Mouse (Mus musculus): ENCODE measurements around the gene Fndc11. TPM values are rescaled to one million over a fixed set of nuclear protein-coding genes. Genes with fewer than 3 reads are reported as not detected.

Gene Fndc11
- total RNA-seq, 2 experiments from 2014 or later: not detected

GRCm38 (mm10) chr2:181266839-181267238 lies 47.0 kb downstream of the Fndc11 start:
- DNase-seq (ENCODE audit: low spot score): no peak

DNA sequence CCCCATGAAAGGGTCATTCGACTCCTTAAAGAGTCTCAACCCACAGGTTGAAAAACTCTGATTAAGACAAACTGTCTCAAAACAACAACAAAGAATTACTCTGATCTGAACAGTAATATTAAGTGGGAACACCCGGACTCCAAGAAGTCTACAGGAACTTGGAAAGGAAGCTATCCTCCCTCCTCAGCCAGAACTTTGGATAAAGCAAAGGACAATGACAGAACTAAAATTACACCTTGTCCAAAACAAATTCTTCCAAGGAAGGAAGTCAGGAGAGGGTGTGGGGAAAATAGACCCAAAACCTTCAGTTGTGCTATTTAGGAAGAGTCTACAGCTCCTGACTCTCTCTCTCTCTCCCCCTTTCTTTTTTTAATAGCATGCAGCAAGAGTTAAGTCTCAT lies 52.3 kb downstream of the Fndc11 start:
- no peak for DNase-seq (ENCODE audit: low spot score)

Other genes with a start within 250 kb of the Fndc11 start
- 1 to 10 TPM; 1.6 to 1.9 TPM for gene Col20a1, start 233.5 kb upstream of the Fndc11 start, total RNA-seq (2021)
- gene Chrna4, start 176.5 kb upstream of the Fndc11 start, total RNA-seq (2021): under 1 TPM in 1 of 2 experiments, not detected in 1; 0.09 TPM
- under 1 TPM in 1 of 2 experiments, not detected in 1; 0.18 TPM for gene Kcnq2, start 84.7 kb upstream of the Fndc11 start, total RNA-seq (2021)
- gene Eef1a2, start 63.0 kb upstream of the Fndc11 start, total RNA-seq (2021): 1,000 to 10,000 TPM; 2,039 to 2,096 TPM
- gene Ppdpf, start 32.8 kb upstream of the Fndc11 start, total RNA-seq (2021): 10 to 100 TPM; 41.7 to 44.5 TPM
- not detected for gene Ptk6, start 17.2 kb upstream of the Fndc11 start, total RNA-seq (2021)
- gene Srms, start 6.8 kb upstream of the Fndc11 start, total RNA-seq (2021): under 1 TPM; 0.19 to 0.21 TPM
- 1 to 10 TPM; 2.6 to 3.1 TPM for gene Helz2, start 22.0 kb downstream of the Fndc11 start, total RNA-seq (2021)
- gene Gmeb2, start 68.0 kb downstream of the Fndc11 start, total RNA-seq (2021): 1 to 10 TPM; 7.2 to 8.7 TPM
- not detected for gene Stmn3, start 94.5 kb downstream of the Fndc11 start, total RNA-seq (2021)
- gene Rtel1, start 99.7 kb downstream of the Fndc11 start, total RNA-seq (2021): 10 to 100 TPM in 1 of 2 experiments, 1 to 10 TPM in 1; 7.3 to 10.8 TPM
- gene Zgpat, start 144.9 kb downstream of the Fndc11 start, total RNA-seq (2021): 10 to 100 TPM; 11.7 to 12.4 TPM
- 10 to 100 TPM; 23.0 to 26.5 TPM for gene Arfrp1, start 145.4 kb downstream of the Fndc11 start, total RNA-seq (2021)
- gene Lime1, start 160.1 kb downstream of the Fndc11 start, total RNA-seq (2021): 1 to 10 TPM; 3.8 to 4.5 TPM
- 1 to 10 TPM; 3.3 to 5.9 TPM for gene Zbtb46, start 239.4 kb downstream of the Fndc11 start, total RNA-seq (2021)

Data from gastrocnemius, adult 18-20 months (tissue).